Mouse (Mus musculus) gastrocnemius, postnatal 14 days (tissue): ENCODE results near the gene Hoxc5. TPM values are rescaled to one million over a fixed set of nuclear protein-coding genes. Genes with fewer than 3 reads are reported as not detected.

Experiments
- DNase-seq: peaks from one replicate; pipeline ENCODE4 v3.0.0; 2021; ENCODE audit warnings: mixed read lengths
- intact Hi-C: fragments of 180-260 bp; cut with DNase I; formaldehyde crosslinking; loops from one replicate; pipeline ENCODE4 v1.15.1; 2025; ENCODE audit warnings: low total_unique reads
- total RNA-seq, 2 experiments: library from RNA; stranded (reverse); gene quantifications; 2 replicates each; pipeline ENCODE4 v1.2.3; 2021

The Hoxc5 gene
- total RNA-seq, 2 experiments from 2014 or later, result 1.4 to 1.8 TPM

GRCm38 (mm10) chr15:103002156-103002555 is 34.9 kb downstream of the Hoxc5 start:
- DNase-seq, result peak; percentile 54

GRCm38 (mm10) chr15:103002821-103003448 is 35.7 kb downstream of the Hoxc5 start:
- DNase-seq, result no peak
- intact Hi-C loops, result no loop called here

More at GRCm38 (mm10) chr15:103002156-103002555, 34.9 kb downstream of the Hoxc5 start:
- intact Hi-C loops, result no loop called here

GRCm38 (mm10) chr15:103005308-103005707 is 38.1 kb downstream of the Hoxc5 start:
- intact Hi-C loops, result no loop called here
- DNase-seq, result peak; percentile 66

DNA sequence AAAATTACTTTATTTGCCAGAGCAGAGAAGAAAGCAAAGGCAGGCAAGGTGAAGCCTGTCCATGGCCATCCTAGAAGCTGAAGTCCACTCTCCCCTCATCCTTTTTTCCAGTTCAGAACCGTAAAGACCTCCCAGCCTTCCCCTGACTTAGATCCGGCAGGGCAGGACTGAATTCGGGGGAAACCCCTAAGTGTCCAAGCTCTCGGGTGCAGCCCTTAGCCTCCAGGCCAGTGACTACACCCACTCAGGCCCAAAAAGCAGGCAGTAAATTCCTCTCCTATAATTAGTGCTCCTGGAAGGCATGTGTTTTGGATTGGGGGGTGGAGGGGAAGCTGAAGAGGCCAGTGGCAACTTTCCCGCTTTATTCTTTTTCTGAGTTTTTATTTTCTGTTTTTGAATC is 38.6 kb downstream of the Hoxc5 start:
- intact Hi-C loops, result no loop called here
- no peak for DNase-seq

DNA sequence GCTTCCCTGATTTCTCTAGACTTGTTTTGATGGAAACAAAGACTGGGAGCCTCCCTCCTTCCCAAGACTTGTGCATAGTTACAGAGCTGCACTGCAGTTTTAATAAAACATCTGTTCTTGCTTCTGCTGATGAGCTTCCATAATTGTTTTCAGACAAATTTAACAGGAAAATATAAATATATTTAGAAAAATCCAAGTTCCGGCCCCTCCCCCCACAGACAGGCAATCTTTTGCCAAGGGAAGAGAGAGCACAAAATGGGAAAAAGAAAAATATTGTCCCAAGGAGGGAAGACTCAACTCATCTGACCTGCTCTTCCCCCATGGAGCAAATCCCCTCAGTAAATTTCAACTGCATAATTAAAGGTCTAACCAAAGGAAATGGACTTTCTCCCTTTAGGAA is 39.1 kb downstream of the Hoxc5 start:
- intact Hi-C loops, result no loop called here
- DNase-seq, result no peak

GRCm38 (mm10) chr15:103009265-103010111 is 42.2 kb downstream of the Hoxc5 start:
- no peak for DNase-seq
- intact Hi-C loops, result loop anchor here (5.0 kb wide), 1 partner anchor 158 kb away; the partner anchor contains the start of gene Smug1

GRCm38 (mm10) chr15:103010112-103010846 is 43.0 kb downstream of the Hoxc5 start:
- DNase-seq, result no peak

DNA sequence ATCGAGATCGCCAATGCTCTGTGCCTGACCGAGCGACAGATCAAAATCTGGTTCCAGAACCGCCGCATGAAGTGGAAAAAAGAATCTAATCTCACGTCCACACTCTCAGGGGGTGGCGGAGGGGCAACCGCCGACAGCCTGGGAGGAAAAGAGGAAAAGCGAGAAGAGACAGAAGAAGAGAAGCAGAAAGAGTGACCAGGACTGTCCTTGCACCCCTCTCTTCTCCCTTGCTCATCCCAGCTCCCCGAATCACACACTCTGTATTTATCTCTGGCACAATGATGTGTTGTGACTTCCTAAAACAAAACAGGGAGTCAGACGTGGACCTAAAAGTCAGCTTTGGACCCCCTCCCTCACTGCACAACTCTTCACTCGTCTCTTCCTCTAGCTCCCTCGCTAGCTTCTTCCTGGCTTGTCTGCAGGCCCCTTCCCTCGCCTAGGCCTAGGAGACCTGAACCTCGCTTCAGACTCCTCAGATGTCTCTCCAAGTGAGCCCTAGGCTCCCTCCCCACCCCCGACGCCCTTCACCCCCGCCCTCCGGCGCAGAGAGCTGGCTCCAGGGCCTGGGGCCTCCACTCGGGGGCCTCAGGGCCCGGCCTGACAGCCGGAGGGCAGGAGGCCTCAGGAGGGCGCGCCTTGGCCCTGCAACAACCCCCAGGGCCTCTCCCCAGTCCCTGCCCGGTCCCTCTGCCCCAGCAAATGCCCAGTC is 43.8 kb downstream of the Hoxc5 start:
- no peak for DNase-seq
- intact Hi-C loops, result loop anchor here (5.0 kb wide), 1 partner anchor 156 kb away; the partner anchor contains the start of gene Smug1

More at GRCm38 (mm10) chr15:103010112-103010846, 43.0 kb downstream of the Hoxc5 start:
- intact Hi-C loops, result loop anchor here (5.0 kb wide), 1 partner anchor 157 kb away; the partner anchor contains the start of gene Smug1

DNA sequence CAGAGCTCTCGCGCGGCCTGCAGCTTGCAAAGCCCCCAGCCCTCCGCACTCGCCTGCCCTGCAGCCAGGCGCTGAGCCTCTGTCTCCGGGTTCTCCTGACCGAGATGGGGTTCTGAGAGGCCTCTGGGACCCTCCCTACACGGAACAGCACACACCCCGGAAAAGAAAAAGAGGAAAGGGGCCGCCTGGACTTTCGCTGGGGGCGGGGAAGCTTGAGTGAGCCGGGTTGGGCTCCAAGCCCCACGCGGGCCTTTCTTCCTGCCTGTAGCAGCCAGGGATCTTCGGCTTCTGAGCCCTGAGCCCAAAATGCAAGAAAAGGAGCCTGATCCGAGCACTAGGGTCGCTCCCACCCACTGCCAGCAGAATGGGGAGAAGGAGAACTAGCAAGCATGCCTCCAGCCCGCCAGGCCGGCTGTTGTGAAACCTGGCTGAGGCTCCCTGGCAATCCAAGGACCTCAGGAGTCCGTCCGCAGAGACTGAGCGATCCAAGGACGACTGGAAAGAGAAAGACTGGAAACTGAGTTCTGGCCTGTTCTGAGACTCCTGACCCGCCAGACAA is 44.8 kb downstream of the Hoxc5 start:
- intact Hi-C loops, result loop anchor here (5.0 kb wide), 1 partner anchor 155 kb away; the partner anchor contains the start of gene Smug1
- DNase-seq, result no peak

- DNase-seq, result no peak
- intact Hi-C loops, result loop anchor here (5.0 kb wide), 1 partner anchor 154 kb away; the partner anchor contains the start of gene Smug1
These were observed 46.2 kb downstream of the Hoxc5 start for GRCm38 (mm10) chr15:103013238-103013984.

- DNase-seq, result peak; percentile 66
- intact Hi-C loops, result loop anchor here (5.0 kb wide), 2 partner anchors 108 to 153 kb away; partner anchors contain the start of gene Smug1
These were observed 47.1 kb downstream of the Hoxc5 start for GRCm38 (mm10) chr15:103014166-103015008.

GRCm38 (mm10) chr15:103015009-103015399 is 47.8 kb downstream of the Hoxc5 start:
- DNase-seq, result no peak
- intact Hi-C loops, result loop anchor here (5.0 kb wide), 1 partner anchor 107 kb away; no protein-coding TSS in a partner anchor

GRCm38 (mm10) chr15:103015406-103016166 is 48.3 kb downstream of the Hoxc5 start:
- intact Hi-C loops, result loop anchor here (5.0 kb wide), 1 partner anchor 107 kb away; no protein-coding TSS in a partner anchor
- no peak for DNase-seq

DNA sequence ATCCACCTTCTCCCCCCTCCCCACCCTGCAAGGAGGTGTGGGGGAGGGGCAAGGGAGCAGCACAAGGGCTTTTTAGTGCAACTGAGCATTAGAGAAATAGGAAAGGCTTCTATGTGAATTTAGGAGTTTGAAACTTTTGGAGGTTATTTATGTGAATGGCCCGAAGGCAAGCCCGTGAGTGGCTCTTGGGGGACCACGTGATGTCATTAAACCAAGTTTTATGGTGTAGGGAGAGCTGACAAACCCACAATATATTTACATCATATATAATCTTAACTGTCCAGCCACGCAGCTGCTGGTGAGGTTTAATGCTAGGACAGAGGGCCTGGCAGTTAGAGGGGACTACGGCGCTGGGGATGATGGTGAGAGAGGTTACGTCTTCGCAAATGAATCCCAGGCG is 51.4 kb downstream of the Hoxc5 start, which contains the start of gene Hoxc4:
Gene Hoxc4, plus strand, starts transcription at position 299 of the 400 bp plus-strand sequence.
- no peak for DNase-seq
- intact Hi-C loops, result loop anchor here (5.0 kb wide), 1 partner anchor 104 kb away; no protein-coding TSS in a partner anchor

DNA sequence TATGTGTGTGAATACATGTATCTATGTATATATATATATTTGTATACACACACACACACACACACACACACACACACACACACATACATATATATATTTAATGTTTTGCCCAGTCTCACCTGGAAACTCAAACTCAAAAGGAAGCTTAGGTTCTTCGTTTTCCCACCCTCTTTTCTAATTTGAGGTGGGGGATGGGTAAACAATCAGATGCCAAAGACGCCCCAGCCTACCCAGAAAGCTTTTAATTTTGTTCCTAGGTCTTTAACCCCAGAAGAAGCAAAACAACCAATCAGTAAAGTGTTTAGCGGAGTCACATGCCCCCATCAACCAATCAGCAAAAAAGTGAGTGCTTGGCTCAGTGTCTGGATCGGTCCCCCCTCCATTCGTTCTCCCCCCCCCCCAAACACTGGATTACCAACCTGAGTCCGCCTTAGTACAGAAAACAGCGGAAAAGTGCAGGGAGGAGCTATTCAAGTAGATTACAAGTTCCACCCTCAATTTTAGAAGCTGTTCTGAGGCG is 53.7 kb downstream of the Hoxc5 start:
- DNase-seq, result no peak
- intact Hi-C loops, result no loop called here

DNA sequence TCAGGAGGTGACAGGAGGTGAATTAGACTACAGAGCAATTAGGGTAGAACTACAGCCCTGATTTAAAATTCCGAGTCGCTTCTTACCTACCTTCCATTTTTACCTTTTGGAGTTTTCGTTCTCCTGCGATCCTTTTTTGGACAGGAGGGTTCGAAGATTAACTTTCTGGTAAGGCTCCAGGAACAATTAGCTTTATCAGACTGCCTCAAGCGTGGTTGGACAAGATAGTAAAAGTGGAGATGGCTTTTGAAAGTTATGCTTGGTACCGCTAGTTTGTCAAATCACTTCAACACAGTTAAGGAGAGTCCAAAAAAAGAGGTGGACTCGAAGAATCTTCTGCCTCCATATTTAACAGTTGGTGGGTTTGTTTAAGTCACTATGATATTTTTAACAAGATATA is 54.3 kb downstream of the Hoxc5 start:
- intact Hi-C loops, result no loop called here
- no peak for DNase-seq
